Mouse (Mus musculus): Measurements from ENCODE around the gene Megf11. TPM values are rescaled to one million over a fixed set of nuclear protein-coding genes. Genes with fewer than 3 reads are reported as not detected.

The Megf11 gene
- polyA plus RNA-seq, 1 experiment from 2014 or later = 17.4 TPM

DNA sequence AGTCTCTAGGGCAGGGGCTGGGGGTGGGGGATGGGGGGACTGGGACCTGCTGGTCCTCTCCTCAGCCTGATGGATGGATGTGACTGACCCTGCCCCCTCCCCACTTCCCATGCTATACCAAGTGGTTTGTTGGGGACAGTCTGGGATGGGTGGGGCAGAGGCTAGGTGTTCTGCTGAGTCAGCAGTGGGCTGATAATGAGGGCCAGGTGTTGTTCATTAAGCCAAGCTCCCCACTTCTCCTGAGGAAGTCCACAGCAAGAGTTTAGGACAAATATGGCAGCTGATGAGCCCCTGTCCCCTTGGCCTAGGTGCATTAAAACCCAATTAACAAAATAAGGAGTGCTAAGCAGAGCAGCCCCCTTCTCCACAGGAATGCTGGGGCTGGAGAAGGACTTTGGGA is 190.2 kb downstream of the Megf11 start:
- H3K4me3 ChIP-seq (replicated peaks; ENCODE audit: low read length) = no peak overlapping the region
- no peaks in the 10 kb centered on the region for H3K27me3 ChIP-seq (ENCODE audit: control insufficient read depth, insufficient read depth, low read length)
- H3K4me1 ChIP-seq (replicated peaks; ENCODE audit: control insufficient read depth, insufficient read depth, low read length) = peaks cover 32% of the 10 kb centered on the region
- H3K4me2 ChIP-seq (replicated peaks) = no peak overlapping the region
- H3K9me3 ChIP-seq (ENCODE audit: control insufficient read depth, low read length) = no peaks in the 10 kb centered on the region
- no peak for DNase-seq (ENCODE audit: low spot score)
- no peaks in the 10 kb centered on the region for H3K36me3 ChIP-seq (replicated peaks; ENCODE audit: control insufficient read depth, insufficient read depth)
- H3K27ac ChIP-seq = no peak overlapping the region
- no peak for ATAC-seq (ENCODE audit: low FRiP score)
- H3K9ac ChIP-seq = no peak overlapping the region

DNA sequence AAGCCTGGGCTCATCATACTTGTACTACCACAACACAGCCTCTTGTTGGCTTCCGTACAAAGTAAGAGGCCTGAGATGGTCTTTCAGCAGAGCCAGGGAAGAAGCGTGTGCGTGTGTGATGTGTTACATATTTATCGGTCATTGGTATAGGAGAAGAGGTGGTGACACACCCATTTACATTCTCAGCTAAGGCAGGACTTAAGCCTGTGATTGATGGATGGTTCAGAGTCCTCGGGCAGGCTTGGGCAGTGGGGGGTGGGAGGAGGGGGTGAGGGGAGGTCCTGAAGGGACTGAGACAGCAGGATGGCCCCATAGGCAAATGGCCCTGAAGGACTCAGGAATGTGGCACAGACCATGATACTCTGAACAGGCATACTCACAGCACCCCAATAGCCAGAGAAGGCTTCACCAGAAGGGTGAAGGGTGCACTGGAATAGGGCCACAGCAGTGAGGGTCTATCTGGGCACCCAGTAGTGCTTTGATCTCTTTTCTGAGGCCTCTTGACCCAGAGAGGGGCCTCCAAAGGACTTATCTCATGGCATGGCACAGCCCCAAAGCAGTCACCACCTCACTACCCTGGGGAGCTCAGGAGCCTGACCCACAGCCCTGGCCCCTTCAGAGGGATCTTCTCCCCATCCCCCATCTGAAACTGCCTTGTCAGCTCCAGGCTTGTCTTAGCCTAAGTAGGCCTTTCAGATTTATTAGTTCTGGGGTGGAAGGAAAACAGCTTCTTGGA is 190.9 kb downstream of the Megf11 start:
- no peak overlapping the region for H3K9ac ChIP-seq
- ATAC-seq (ENCODE audit: low FRiP score) (no peak), DNase-seq (ENCODE audit: low spot score) (no peak)
- no peaks in the 10 kb centered on the region for H3K36me3 ChIP-seq (replicated peaks; ENCODE audit: control insufficient read depth, insufficient read depth)
- no peaks in the 10 kb centered on the region for H3K27me3 ChIP-seq (ENCODE audit: control insufficient read depth, insufficient read depth, low read length)
- 67% methylated on average over 5 of the region's 5 CpGs for WGBS
- peaks cover 32% of the 10 kb centered on the region for H3K4me1 ChIP-seq (replicated peaks; ENCODE audit: control insufficient read depth, insufficient read depth, low read length)
- no peaks in the 10 kb centered on the region for H3K9me3 ChIP-seq (ENCODE audit: control insufficient read depth, low read length)
- no peak overlapping the region; the same call in 1 of the 2 replicates for H3K27ac ChIP-seq
- no peak overlapping the region for H3K4me2 ChIP-seq (replicated peaks)
- H3K4me3 ChIP-seq (replicated peaks; ENCODE audit: low read length) = no peak overlapping the region

DNA sequence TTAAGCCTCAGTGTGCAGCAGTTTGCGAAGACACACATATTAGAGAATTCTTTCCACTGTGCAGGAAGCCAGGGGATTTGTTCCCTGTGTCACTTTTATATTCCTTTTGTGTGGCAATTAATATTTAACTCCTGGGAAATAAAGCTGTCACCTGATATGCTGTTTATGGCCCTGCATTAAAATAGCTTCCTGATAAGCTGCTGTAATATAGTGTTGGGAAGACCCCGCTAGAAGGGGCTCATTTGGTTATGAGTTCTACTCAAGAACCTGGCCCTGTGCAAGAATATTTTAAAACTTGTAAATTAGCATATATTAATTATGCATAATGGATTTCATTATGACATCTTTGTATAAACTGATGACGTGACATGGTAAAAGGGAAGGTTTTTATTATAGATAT is 191.7 kb downstream of the Megf11 start:
- ATAC-seq (ENCODE audit: low FRiP score) = no peak
- H3K27ac ChIP-seq = no peak overlapping the region
- H3K36me3 ChIP-seq (replicated peaks; ENCODE audit: control insufficient read depth, insufficient read depth) = no peaks in the 10 kb centered on the region

DNA sequence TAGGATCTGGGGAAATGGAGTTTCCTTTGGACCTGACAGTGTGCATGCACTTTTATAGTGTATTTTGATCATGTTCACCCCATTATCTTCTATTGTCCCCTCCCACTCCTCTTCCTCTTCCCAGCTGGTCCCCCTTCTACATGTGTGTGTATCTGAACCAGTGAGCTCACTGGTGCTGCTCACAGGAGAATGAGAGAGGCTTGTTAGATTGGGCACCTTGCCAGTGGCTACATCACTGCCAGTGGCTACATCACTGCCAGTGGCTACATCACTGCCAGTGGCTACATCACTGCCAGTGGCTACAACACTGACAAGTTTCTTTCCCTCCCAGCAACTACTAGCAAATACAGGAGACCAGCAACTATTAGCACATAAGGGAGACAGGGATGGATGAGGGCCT is 192.6 kb downstream of the Megf11 start:
- Histone ChIP-seq H3K27ac (no peak overlapping the region), H3K27me3 (ENCODE audit: control insufficient read depth, insufficient read depth, low read length) (no peaks in the 10 kb centered on the region), H3K4me1 (replicated peaks; ENCODE audit: control insufficient read depth, insufficient read depth, low read length) (peaks cover 32% of the 10 kb centered on the region), H3K4me2 (replicated peaks) (no peak overlapping the region), H3K9ac (no peak overlapping the region), H3K4me3 (replicated peaks; ENCODE audit: low read length) (no peak overlapping the region), H3K36me3 (replicated peaks; ENCODE audit: control insufficient read depth, insufficient read depth) (no peaks in the 10 kb centered on the region), H3K9me3 (ENCODE audit: control insufficient read depth, low read length) (no peaks in the 10 kb centered on the region)
- no peak for ATAC-seq (ENCODE audit: low FRiP score)
- no peak for DNase-seq (ENCODE audit: low spot score)

More for the DNA sequence above, 191.7 kb downstream of the Megf11 start:
- Histone ChIP-seq H3K9ac (no peak overlapping the region), H3K4me1 (replicated peaks; ENCODE audit: control insufficient read depth, insufficient read depth, low read length) (peaks cover 32% of the 10 kb centered on the region), H3K27me3 (ENCODE audit: control insufficient read depth, insufficient read depth, low read length) (no peaks in the 10 kb centered on the region), H3K9me3 (ENCODE audit: control insufficient read depth, low read length) (no peaks in the 10 kb centered on the region), H3K4me3 (replicated peaks; ENCODE audit: low read length) (no peak overlapping the region), H3K4me2 (replicated peaks) (no peak overlapping the region)
- DNase-seq (ENCODE audit: low spot score) = no peak
- 64% methylated on average over 3 of the region's 3 CpGs for WGBS

DNA sequence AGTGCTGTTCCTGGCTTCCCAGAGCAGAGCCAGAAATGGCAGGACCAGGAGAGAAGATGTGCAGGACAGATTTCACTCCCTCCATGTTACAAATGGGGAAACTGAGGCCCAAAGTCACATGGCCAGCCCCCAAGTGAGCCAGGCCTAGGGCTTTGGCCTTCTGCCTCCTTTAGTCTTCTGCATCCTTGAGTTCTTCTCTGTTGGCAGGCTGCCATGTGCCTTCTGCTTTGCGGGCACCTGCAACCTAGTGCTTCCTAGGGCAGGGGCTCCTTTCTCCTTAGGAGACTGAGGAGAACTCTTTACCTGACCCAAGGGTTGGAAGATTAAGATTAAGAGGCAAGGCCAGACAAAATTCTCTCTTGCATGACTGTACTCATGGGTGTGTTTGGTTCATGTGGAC is 193.9 kb downstream of the Megf11 start:
- DNase-seq (ENCODE audit: low spot score) = no peak
- Histone ChIP-seq H3K9ac (no peak overlapping the region), H3K27ac (no peak overlapping the region), H3K36me3 (replicated peaks; ENCODE audit: control insufficient read depth, insufficient read depth) (no peaks in the 10 kb centered on the region), H3K27me3 (ENCODE audit: control insufficient read depth, insufficient read depth, low read length) (no peaks in the 10 kb centered on the region), H3K9me3 (ENCODE audit: control insufficient read depth, low read length) (no peaks in the 10 kb centered on the region), H3K4me1 (replicated peaks; ENCODE audit: control insufficient read depth, insufficient read depth, low read length) (peaks cover 32% of the 10 kb centered on the region), H3K4me2 (replicated peaks) (no peak overlapping the region), H3K4me3 (replicated peaks; ENCODE audit: low read length) (no peak overlapping the region)
- ATAC-seq (ENCODE audit: low FRiP score) = no peak
- WGBS = 75% methylated on average over 1 of the region's 1 CpGs

DNA sequence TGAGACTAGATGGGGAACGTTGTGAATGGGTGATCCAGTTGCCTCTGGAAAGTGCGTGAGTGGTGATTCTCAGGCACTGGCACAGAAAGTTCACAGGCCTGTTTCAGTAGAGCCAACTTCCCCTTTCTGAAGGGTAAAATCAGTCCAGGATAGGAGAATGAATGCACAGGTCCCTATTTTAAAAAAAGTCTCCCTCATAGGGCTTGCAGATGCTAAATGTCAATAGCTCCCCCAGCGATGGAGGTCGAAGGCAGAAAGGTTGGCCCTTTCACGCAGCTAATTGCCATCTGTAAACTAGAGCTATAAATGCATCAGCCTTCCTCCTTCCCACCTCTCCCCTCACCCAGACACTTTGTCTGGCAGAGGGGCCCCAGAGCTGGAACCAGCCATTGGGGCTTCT is 200.9 kb downstream of the Megf11 start:
- no peak for ATAC-seq (ENCODE audit: low FRiP score)
- no peak overlapping the region for H3K4me3 ChIP-seq (replicated peaks; ENCODE audit: low read length)
- no peak overlapping the region for H3K9ac ChIP-seq
- DNase-seq (ENCODE audit: low spot score) = no peak
- WGBS = 80% methylated on average over 5 of the region's 5 CpGs
- H3K27ac ChIP-seq = no peak overlapping the region
- no peaks in the 10 kb centered on the region for H3K4me1 ChIP-seq (replicated peaks; ENCODE audit: control insufficient read depth, insufficient read depth, low read length)
- H3K9me3 ChIP-seq (ENCODE audit: control insufficient read depth, low read length) = no peaks in the 10 kb centered on the region
- H3K36me3 ChIP-seq (replicated peaks; ENCODE audit: control insufficient read depth, insufficient read depth) = no peaks in the 10 kb centered on the region
- H3K4me2 ChIP-seq (replicated peaks) = no peak overlapping the region
- no peaks in the 10 kb centered on the region for H3K27me3 ChIP-seq (ENCODE audit: control insufficient read depth, insufficient read depth, low read length)

DNA sequence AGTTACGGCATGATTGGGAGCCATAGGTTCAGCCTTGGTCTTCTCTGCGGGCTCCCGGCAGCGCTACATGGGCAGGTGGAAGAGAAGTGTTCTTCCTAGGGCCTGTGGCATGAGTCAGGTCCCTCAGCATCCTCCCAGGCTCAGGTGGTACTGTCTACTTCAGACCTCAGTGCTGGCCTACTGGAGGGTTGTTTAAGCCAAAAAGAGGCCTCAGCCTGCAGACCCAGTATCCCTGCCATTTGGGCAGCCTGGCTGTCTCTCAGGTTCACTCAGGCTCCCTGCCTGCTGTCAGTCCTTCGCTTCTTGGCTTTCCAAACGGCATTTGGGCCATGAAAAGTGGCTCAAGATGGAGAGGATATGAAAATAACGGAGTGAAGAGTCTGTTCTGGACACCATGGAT is 202.6 kb downstream of the Megf11 start:
- H3K9me3 ChIP-seq (ENCODE audit: control insufficient read depth, low read length) = no peaks in the 10 kb centered on the region
- H3K4me1 ChIP-seq (replicated peaks; ENCODE audit: control insufficient read depth, insufficient read depth, low read length) = peaks cover 2% of the 10 kb centered on the region; the same call in 1 of the 2 replicates
- no peak overlapping the region for H3K27ac ChIP-seq
- H3K4me3 ChIP-seq (replicated peaks; ENCODE audit: low read length) = no peak overlapping the region
- H3K9ac ChIP-seq = no peak overlapping the region
- H3K4me2 ChIP-seq (replicated peaks) = no peak overlapping the region
- no peak for ATAC-seq (ENCODE audit: low FRiP score)
- 95% methylated on average over 7 of the region's 7 CpGs for WGBS
- H3K36me3 ChIP-seq (replicated peaks; ENCODE audit: control insufficient read depth, insufficient read depth) = no peaks in the 10 kb centered on the region
- no peak for DNase-seq (ENCODE audit: low spot score)
- no peaks in the 10 kb centered on the region for H3K27me3 ChIP-seq (ENCODE audit: control insufficient read depth, insufficient read depth, low read length)

DNA sequence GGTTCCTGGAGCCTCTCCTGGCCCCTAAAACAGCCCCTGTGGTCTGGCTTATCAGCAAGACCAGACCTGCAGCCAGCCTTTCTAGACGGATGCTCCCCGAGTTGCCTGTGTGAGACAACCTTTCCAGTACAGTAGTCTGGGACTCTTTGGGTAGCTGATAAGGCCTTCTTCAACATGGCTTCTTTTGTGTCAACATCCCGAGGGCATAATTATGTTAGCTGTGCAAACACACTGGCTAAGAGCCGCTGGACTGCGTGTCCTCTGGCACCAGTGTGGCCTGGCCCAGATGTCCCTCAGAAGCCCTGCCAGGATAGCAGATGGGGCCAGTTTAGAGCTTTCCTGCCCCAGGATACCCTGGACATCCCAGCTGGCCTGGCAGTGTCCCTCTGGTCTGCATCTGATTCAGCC is 205.2 kb downstream of the Megf11 start:
- peaks cover 16% of the 10 kb centered on the region for H3K4me1 ChIP-seq (replicated peaks; ENCODE audit: control insufficient read depth, insufficient read depth, low read length)
- H3K4me2 ChIP-seq (replicated peaks) = no peak overlapping the region
- no peak overlapping the region for H3K4me3 ChIP-seq (replicated peaks; ENCODE audit: low read length)
- no peak overlapping the region for H3K9ac ChIP-seq
- no peak overlapping the region for H3K27ac ChIP-seq
- DNase-seq (ENCODE audit: low spot score) (peak; percentile 38), ATAC-seq (ENCODE audit: low FRiP score) (no peak)
- H3K9me3 ChIP-seq (ENCODE audit: control insufficient read depth, low read length) = no peaks in the 10 kb centered on the region
- no peaks in the 10 kb centered on the region for H3K36me3 ChIP-seq (replicated peaks; ENCODE audit: control insufficient read depth, insufficient read depth)
- H3K27me3 ChIP-seq (ENCODE audit: control insufficient read depth, insufficient read depth, low read length) = no peaks in the 10 kb centered on the region
- 40% methylated on average over 5 of the region's 5 CpGs for WGBS

DNA sequence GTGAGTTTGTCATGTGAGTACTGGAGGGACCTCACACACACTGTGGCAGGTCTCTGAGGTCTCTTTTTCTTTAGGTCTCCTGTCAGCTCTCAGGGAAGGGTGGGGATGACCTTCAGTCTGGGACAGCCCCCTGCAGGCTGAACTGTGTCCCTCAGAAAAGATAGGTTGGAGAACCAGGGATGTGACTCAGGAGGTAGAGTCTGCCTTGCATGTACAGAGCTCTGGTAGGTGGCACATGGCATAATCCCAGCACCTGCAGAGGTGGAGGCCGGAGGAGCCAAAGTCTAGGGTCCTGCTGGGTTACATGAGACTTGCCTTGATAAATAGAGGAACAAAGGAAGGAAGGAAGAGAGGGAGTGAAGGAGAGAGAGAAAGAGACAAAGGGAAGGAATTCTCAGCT is 206.0 kb downstream of the Megf11 start:
- H3K9ac ChIP-seq = no peak overlapping the region
- H3K4me3 ChIP-seq (replicated peaks; ENCODE audit: low read length) = no peak overlapping the region
- H3K4me1 ChIP-seq (replicated peaks; ENCODE audit: control insufficient read depth, insufficient read depth, low read length) = peaks cover 16% of the 10 kb centered on the region
- no peak overlapping the region for H3K4me2 ChIP-seq (replicated peaks)
- ATAC-seq (ENCODE audit: low FRiP score) (no peak), DNase-seq (ENCODE audit: low spot score) (no peak)
- no peak overlapping the region for H3K27ac ChIP-seq
- H3K36me3 ChIP-seq (replicated peaks; ENCODE audit: control insufficient read depth, insufficient read depth) = no peaks in the 10 kb centered on the region
- 74% methylated on average over 1 of the region's 1 CpGs for WGBS
- no peaks in the 10 kb centered on the region for H3K27me3 ChIP-seq (ENCODE audit: control insufficient read depth, insufficient read depth, low read length)
- H3K9me3 ChIP-seq (ENCODE audit: control insufficient read depth, low read length) = no peaks in the 10 kb centered on the region

DNA sequence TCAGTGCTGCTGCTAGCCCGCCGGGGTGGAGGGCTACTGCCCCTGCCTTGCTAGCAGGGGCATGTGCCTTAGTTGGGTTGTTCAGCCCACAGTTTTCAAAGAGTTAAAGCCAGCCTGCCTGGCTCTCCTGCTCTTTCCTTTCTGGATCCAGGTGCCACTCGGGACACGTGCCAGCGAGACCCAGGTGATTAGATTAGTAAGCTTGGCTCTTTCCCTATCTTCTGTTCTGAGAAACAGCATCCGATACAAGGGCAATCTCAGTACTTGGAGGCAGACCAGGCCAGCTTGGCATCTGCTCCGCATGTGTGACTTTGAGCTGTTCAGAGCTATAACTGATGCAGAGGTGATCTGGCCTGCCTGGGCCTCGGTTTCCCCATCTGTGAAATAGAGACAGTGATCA is 209.0 kb downstream of the Megf11 start:
- Histone ChIP-seq H3K36me3 (replicated peaks; ENCODE audit: control insufficient read depth, insufficient read depth) (no peaks in the 10 kb centered on the region), H3K27ac (no peak overlapping the region), H3K4me3 (replicated peaks; ENCODE audit: low read length) (no peak overlapping the region), H3K9ac (no peak overlapping the region), H3K27me3 (ENCODE audit: control insufficient read depth, insufficient read depth, low read length) (no peaks in the 10 kb centered on the region), H3K4me1 (replicated peaks; ENCODE audit: control insufficient read depth, insufficient read depth, low read length) (peaks cover 16% of the 10 kb centered on the region), H3K9me3 (ENCODE audit: control insufficient read depth, low read length) (no peaks in the 10 kb centered on the region), H3K4me2 (replicated peaks) (no peak overlapping the region)
- DNase-seq (ENCODE audit: low spot score) (no peak), ATAC-seq (ENCODE audit: low FRiP score) (no peak)
- WGBS = 57% methylated on average over 8 of the region's 8 CpGs
